37 mouse cellular contexts compared by ENCODE assay signal in the genomic region with DNA sequence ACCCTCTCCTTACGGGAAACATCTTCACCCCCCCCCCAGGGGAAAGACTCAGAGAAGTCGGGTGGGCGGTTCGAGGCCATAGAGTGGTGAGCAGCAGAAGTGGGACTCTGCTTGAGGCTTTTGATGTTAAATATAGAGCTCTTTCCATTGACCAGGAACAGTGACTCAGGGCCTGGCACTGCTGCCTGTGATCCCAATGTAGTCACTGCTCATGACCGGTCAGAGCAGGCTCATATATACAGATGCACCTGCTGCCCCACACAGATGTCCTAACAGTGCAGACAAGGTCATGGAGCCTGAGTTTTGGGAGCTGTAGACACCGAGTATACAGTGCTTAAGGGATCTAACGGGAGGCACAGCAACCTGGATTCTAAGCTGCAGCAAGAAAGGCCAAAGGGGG. TPM values are rescaled to one million over a fixed set of nuclear protein-coding genes. Genes with fewer than 3 reads are reported as not detected.
DNase-seq lines count a peak whose midpoint lies in the region; ATAC-seq and TF ChIP-seq lines count a peak whose summit lies in the region.
"Had no signal": no experiment of that assay in that cellular context is flagged by ENCODE, and none has a peak within 500 bp of the region (broad histone marks: within the 10 kb centered on the region; RNA-seq: fewer than 3 reads in every experiment).

No protein-coding gene starts in this region.

- no peak overlapping the region for H3K9ac ChIP-seq in forebrain, embryonic 16.5 days (replicated peaks; ENCODE audit: low read depth, low read length)
- H3K9ac ChIP-seq: hindbrain, embryonic 14.5 days; liver, embryonic 12.5 days; liver, postnatal 0 days; midbrain, embryonic 13.5 days; neural tube, embryonic 15.5 days had no signal

- no peaks in the 10 kb centered on the region for H3K9me3 ChIP-seq in forebrain, embryonic 16.5 days (ENCODE audit: control insufficient read depth, low read length)
- H3K9me3 ChIP-seq: liver, embryonic 12.5 days; midbrain, embryonic 13.5 days; neural tube, embryonic 15.5 days had no signal

- 91% methylated on average over 7 of the region's 7 CpGs for WGBS in forebrain, embryonic 16.5 days
- WGBS in olfactory bulb, adult 2 months = 67% methylated on average over 7 of the region's 7 CpGs

- H3K4me3 ChIP-seq in gastrocnemius, adult 2 months = no peak overlapping the region
- H3K4me3 ChIP-seq in layer of hippocampus, adult 2 months = no peak overlapping the region
- no peak overlapping the region for H3K4me3 ChIP-seq in forebrain, embryonic 16.5 days (replicated peaks; ENCODE audit: low read length)
- no peak overlapping the region for H3K4me3 ChIP-seq in olfactory bulb, adult 2 months (ENCODE audit: insufficient read depth, low read depth, low read length)
- H3K4me3 ChIP-seq: liver, embryonic 12.5 days; megakaryocyte, embryonic 14.5 days; midbrain, embryonic 13.5 days; neural tube, embryonic 15.5 days had no signal

- H3K4me1 ChIP-seq in forebrain, embryonic 16.5 days (replicated peaks; ENCODE audit: control insufficient read depth, insufficient read depth, low read length) = peaks cover 16% of the 10 kb centered on the region
- peaks cover 32% of the 10 kb centered on the region for H3K4me1 ChIP-seq in olfactory bulb, adult 2 months (ENCODE audit: control insufficient read depth, insufficient read depth, low read length)
- H3K4me1 ChIP-seq: liver, embryonic 12.5 days; midbrain, embryonic 13.5 days had no signal

- TF ChIP-seq POLR2A in olfactory bulb, adult 2 months (IDR thresholded peaks at IDR 0.05; ENCODE audit: insufficient read depth, low read depth, low read length) = no peak

- no peaks in the 10 kb centered on the region for H3K36me3 ChIP-seq in forebrain, embryonic 16.5 days (ENCODE audit: control insufficient read depth, insufficient read depth)
- H3K36me3 ChIP-seq: liver, embryonic 12.5 days; midbrain, embryonic 13.5 days; neural tube, embryonic 15.5 days had no signal

- no peak; the same call in 1 of the 2 replicates for ATAC-seq in forebrain, embryonic 16.5 days
- ATAC-seq: activated CD4-positive, CD25-positive, alpha-beta regulatory T cell, adult 4 months; intestine, postnatal 0 days; liver, embryonic 12.5 days; liver, postnatal 0 days; midbrain, embryonic 13.5 days had no signal

- intact Hi-C loops in gastrocnemius, adult 2 months (cut with DNase I) = no loop called here

- no peak for TF ChIP-seq CTCF in gastrocnemius, adult 2 months (IDR thresholded peaks at IDR 0.05)
- no peak for TF ChIP-seq CTCF in layer of hippocampus, adult 2 months (conservative IDR thresholded peaks at IDR 0.05)
- TF ChIP-seq CTCF in olfactory bulb, adult 2 months (IDR thresholded peaks at IDR 0.05; ENCODE audit: insufficient read depth, low read depth, low read length) = no peak

- no peak overlapping the region for H3K4me2 ChIP-seq in forebrain, embryonic 16.5 days (ENCODE audit: low read length)
- H3K4me2 ChIP-seq: hindbrain, embryonic 14.5 days; liver, embryonic 12.5 days; midbrain, embryonic 13.5 days; neural tube, embryonic 15.5 days had no signal

- no peaks in the 10 kb centered on the region for H3K27me3 ChIP-seq in forebrain, embryonic 16.5 days (replicated peaks; ENCODE audit: control insufficient read depth, insufficient read depth, low read length)
- H3K27me3 ChIP-seq: midbrain, embryonic 13.5 days; neural tube, embryonic 15.5 days had no signal

- peak overlapping the region; percentile 35; the same call in 1 of the 2 replicates for H3K27ac ChIP-seq in gastrocnemius, adult 2 months
- H3K27ac ChIP-seq in layer of hippocampus, adult 2 months = peak overlapping the region; percentile 79
- H3K27ac ChIP-seq in forebrain, embryonic 16.5 days (ENCODE audit: low read length) = peak overlapping the region; percentile 91
- peak overlapping the region; percentile 47 for H3K27ac ChIP-seq in olfactory bulb, adult 2 months (ENCODE audit: insufficient read depth, low read depth, low read length)
- H3K27ac ChIP-seq: hindbrain, embryonic 14.5 days; liver, embryonic 12.5 days; midbrain, embryonic 13.5 days; stomach, postnatal 0 days had no signal

- DNase-seq in gastrocnemius, adult 2 months = peak; percentile 66
- no peak for DNase-seq in gastrocnemius, postnatal 10 days
- DNase-seq in layer of hippocampus, adult 2 months (ENCODE audit: low spot score in 2 of 2) = no peak
- no peak for DNase-seq in layer of hippocampus, postnatal 14 days (ENCODE audit: low spot score in 2 of 2)
- no peak for DNase-seq in kidney, adult 9 months
- DNase-seq: adrenal gland, adult 8-10 months; B cell, adult 2 months; cerebellum, adult 8-10 months; cerebellum, postnatal 25 days; kidney, postnatal 14 days; left cerebral cortex, postnatal 4 days; liver, postnatal 0 days; lung, postnatal 36 days; spleen, adult 18-20 months; thymus, adult 18-20 months; thymus, postnatal 36 days had no signal

RNA-seq across cellular contexts. Expression of gene AL607142.1, which starts 18.9 kb away (rescaled TPM):
- total RNA-seq in gastrocnemius, adult 2 months (2021) = not detected
- not detected for total RNA-seq in gastrocnemius, postnatal 10 days (2021)
- total RNA-seq in layer of hippocampus, adult 2 months (2021) = not detected
- not detected for total RNA-seq in layer of hippocampus, postnatal 14 days (2021)
- not detected in 2 replicates for polyA plus RNA-seq in forebrain, embryonic 16.5 days (2015; fragmentation: Nextera tagmentation; extraction: Ambion mirVana)
- polyA plus RNA-seq in olfactory bulb, adult 2 months (2012; ENCODE audit: insufficient read depth, insufficient read length, low replicate concordance, missing spikeins) = not detected in 2 replicates
- total RNA-seq: adrenal gland, adult 8-10 months; ES-E14; gastrocnemius, postnatal 4 days; hematopoietic stem cell, adult 5-6 weeks; layer of hippocampus, postnatal 10 days; left cerebral cortex, adult 8-10 months; left cerebral cortex, postnatal 4 days; monocyte, adult 5-6 weeks had no signal
- polyA plus RNA-seq: activated CD4-positive, CD25-positive, alpha-beta regulatory T cell, adult 4 months; embryonic facial prominence, embryonic 11.5 days; heart, embryonic 16.5 days; hindbrain, embryonic 14.5 days; intestine, postnatal 0 days; kidney, embryonic 14.5 days; limb, embryonic 14.5 days; liver, embryonic 12.5 days; liver, postnatal 0 days; lung, embryonic 16.5 days; midbrain, embryonic 13.5 days; neural tube, embryonic 15.5 days; stomach, postnatal 0 days had no signal

Comparison
In these comparisons a context has a peak if more than half of its experiments do, and no peak if none do; other contexts are left out.
1. H3K27ac ChIP-seq: peak in every context shown above with its lines; median percentile 91 in forebrain, embryonic 16.5 days; 79 in layer of hippocampus, adult 2 months; 47 in olfactory bulb, adult 2 months; 35 in gastrocnemius, adult 2 months.